Mouse (Mus musculus) olfactory bulb, adult 2 months (tissue): ENCODE measurements around the gene Cldn20.

Source experiments
- CTCF ChIP-seq: fragments of 200-500 bp; IDR thresholded peaks from 2 replicates; pipeline ENCODE4 v1.5.1; 2012; ENCODE audit warnings: low read depth, mild to moderate bottlenecking, low read length, moderate library complexity; ENCODE audit not compliant: insufficient read depth
- POLR2A ChIP-seq: fragments of 200-500 bp; IDR thresholded peaks from 2 replicates; pipeline ENCODE4 v1.6.1; 2012; ENCODE audit warnings: mild to moderate bottlenecking, low read depth, low read length, moderate library complexity; ENCODE audit not compliant: insufficient read depth

DNA sequence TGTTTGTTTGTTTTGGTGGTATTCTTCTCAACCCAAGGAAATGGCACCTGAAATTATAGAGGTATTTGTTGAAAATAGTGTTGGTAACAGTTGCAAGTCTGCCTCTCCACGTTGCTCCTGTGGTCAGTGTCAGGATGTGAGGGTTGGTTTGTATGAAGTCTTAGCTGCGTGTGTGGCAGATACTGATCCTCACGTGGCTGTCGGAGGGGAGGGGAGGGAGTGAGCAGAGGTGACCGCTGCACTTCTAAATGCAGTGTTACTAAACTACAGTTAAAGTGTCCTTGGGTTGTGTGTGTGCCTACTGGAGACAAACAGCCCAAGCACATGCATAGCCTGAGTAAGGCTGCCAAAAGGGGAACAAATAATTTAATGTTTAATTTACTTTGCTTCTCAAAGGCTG is 41.3 kb upstream of the Cldn20 start:
- no peak for TF ChIP-seq CTCF
- no peak for TF ChIP-seq POLR2A
